Mouse (Mus musculus) hindlimb bud, embryonic 11.5 days (tissue): ENCODE measurements around the gene Rab24.

Experiments
- DNase-seq: peaks from one replicate; pipeline ENCODE4 v3.0.0-alpha.2; 2012; ENCODE audit warnings: low read depth, low spot score; ENCODE audit errors: extremely low spot score

Rab24 gene

GRCm38 (mm10) chr13:55329109-55329682 is 7.5 kb upstream of the Rab24 start:
- DNase-seq, result no peak

- DNase-seq, result no peak
Measured at GRCm38 (mm10) chr13:55328641-55329040, 6.9 kb upstream of the Rab24 start.

- no peak for DNase-seq
Measured at GRCm38 (mm10) chr13:55328171-55328570, 6.4 kb upstream of the Rab24 start.

- DNase-seq, result peak; percentile 61
Measured at GRCm38 (mm10) chr13:55327633-55328032, 5.9 kb upstream of the Rab24 start.

- no peak for DNase-seq
Measured at GRCm38 (mm10) chr13:55327169-55327568, 5.4 kb upstream of the Rab24 start.

GRCm38 (mm10) chr13:55325596-55325995 is 3.9 kb upstream of the Rab24 start:
- DNase-seq, result no peak

GRCm38 (mm10) chr13:55322130-55322825 is 532 bp upstream of the Rab24 start:
- no peak for DNase-seq

- DNase-seq, result no peak
Measured at GRCm38 (mm10) chr13:55319931-55320533, 1.7 kb downstream of the Rab24 start, which contains the start of gene Prelid1. TSS of gene Prelid1 (plus strand) at chr13:55320500.

GRCm38 (mm10) chr13:55318351-55318750 is 3.4 kb downstream of the Rab24 start:
- DNase-seq, result no peak

- no peak for DNase-seq
Measured at GRCm38 (mm10) chr13:55314891-55315412, 6.8 kb downstream of the Rab24 start.

GRCm38 (mm10) chr13:55313051-55313450 is 8.7 kb downstream of the Rab24 start:
- DNase-seq, result no peak

- DNase-seq, result no peak
Measured at GRCm38 (mm10) chr13:55312028-55312630, 9.6 kb downstream of the Rab24 start.

- no peak for DNase-seq
Measured at GRCm38 (mm10) chr13:55300913-55301312, 20.8 kb downstream of the Rab24 start.

GRCm38 (mm10) chr13:55296760-55297159 is 25.0 kb downstream of the Rab24 start:
- DNase-seq, result no peak

GRCm38 (mm10) chr13:55288854-55289253 is 32.9 kb downstream of the Rab24 start:
- no peak for DNase-seq

- DNase-seq, result no peak
Measured at GRCm38 (mm10) chr13:55277646-55278045, 44.1 kb downstream of the Rab24 start.

- DNase-seq, result no peak
Measured at GRCm38 (mm10) chr13:55277203-55277602, 44.5 kb downstream of the Rab24 start.
